Mouse (Mus musculus): ENCODE measurements at regions not wholly inside any gene's neighbourhood (a gene's known extent, or its start where the extent isn't known, plus 50 kb on each side); places are given as distances from the start of the nearest gene placed in this dataset.

- peak; percentile 28 for DNase-seq (ENCODE audit: low read depth, low spot score)
Measured at GRCm38 (mm10) chrX:132452986-132453385, 1235.8 kb downstream of the Pcdh19 start.

Data from A20 (cell line).